Mouse (Mus musculus): ENCODE data around the gene Gm20388.
"Not testable (repeated sequence)": the region's sequence is repeated elsewhere in the genome, so short reads cannot be mapped to it uniquely, and the experiment has no call there.

The Gm20388 gene

DNA sequence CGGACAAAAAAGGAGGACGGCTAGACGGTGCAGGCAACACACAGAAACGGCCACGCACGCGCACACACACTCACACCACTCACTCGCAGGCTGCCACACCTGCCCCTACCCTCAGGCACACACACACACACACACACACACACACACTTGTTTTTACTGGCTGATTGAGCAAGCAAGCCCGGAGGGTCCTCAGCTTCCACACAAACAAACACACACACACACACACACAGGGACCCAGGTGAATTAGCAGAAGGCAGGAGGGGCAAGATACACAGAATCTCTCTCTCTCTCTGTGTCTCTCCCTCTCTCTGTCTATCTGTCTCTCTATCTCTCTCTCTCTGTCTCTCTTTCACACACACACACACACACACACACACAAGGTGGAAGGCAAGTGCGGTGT, 3664.7 kb downstream of the Gm20388 start:
- not testable (repeated sequence) for DNase-seq (ENCODE audit: low spot score)

DNA sequence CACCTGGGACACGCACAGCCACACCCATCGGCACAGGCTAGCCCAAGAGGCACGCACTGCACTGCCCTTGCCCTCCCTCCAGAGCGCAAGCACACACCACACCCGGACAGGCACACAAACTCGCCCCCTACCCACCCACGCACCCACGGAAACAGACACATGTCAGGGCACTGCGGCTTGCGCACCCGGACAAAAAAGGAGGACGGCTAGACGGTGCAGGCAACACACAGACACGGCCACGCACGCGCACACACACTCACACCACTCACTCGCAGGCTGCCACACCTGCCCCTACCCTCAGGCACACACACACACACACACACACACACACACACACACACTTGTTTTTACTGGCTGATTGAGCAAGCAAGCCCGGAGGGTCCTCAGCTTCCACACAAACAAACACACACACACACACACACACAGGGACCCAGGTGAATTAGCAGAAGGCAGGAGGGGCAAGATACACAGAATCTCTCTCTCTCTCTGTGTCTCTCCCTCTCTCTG, 3690.1 kb downstream of the Gm20388 start:
- DNase-seq (ENCODE audit: low spot score), result not testable (repeated sequence)

DNA sequence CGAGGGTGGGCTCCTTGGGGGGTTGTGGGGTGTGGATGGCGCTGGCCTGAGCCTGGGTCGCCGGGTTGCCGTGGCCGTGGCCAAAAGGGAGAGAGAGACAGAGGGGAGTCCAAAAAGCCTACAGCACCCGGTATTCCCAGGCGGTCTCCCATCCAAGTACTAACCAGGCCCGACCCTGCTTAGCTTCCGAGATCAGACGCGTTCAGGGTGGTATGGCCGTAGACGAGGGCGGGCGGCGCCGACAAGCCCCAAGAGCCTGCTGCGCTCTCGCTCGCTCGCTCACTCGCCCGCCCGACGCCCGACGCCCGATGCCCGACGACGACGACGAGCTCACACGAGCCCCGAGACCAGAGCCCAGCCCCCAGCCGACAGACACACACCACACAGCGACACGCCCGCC, 3690.8 kb downstream of the Gm20388 start:
- not testable (repeated sequence) for DNase-seq (ENCODE audit: low spot score)

DNA sequence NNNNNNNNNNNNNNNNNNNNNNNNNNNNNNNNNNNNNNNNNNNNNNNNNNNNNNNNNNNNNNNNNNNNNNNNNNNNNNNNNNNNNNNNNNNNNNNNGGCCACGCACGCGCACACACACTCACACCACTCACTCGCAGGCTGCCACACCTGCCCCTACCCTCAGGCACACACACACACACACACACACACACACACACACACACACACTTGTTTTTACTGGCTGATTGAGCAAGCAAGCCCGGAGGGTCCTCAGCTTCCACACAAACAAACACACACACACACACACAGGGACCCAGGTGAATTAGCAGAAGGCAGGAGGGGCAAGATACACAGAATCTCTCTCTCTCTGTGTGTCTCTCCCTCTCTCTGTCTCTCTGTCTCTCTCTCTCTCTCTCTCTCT, 3702.0 kb downstream of the Gm20388 start:
- DNase-seq (ENCODE audit: low spot score), result not testable (repeated sequence)

DNA sequence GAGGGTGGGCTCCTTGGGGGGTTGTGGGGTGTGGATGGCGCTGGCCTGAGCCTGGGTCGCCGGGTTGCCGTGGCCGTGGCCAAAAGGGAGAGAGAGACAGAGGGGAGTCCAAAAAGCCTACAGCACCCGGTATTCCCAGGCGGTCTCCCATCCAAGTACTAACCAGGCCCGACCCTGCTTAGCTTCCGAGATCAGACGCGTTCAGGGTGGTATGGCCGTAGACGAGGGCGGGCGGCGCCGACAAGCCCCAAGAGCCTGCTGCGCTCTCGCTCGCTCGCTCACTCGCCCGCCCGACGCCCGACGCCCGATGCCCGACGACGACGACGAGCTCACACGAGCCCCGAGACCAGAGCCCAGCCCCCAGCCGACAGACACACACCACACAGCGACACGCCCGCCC, 3712.9 kb downstream of the Gm20388 start:
- DNase-seq (ENCODE audit: low spot score), result not testable (repeated sequence)

DNA sequence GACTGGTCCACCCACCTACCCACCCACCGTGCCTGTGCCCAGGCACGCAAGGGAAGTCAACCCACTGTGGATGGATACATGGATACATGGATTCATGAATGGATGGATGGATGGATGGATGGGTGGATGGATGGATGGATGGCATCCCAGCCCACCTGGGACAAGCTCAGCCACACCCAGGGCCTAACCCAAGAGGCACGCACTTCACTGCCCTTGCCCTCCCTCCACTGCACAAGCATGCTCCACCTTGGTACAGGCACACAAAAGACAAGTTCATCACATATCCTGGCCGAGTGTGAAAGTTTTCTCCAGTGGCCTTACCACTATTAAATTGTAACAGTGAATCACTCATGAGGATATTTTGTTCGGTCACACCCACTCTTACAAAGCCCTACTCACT, 3713.6 kb downstream of the Gm20388 start:
- no peak for DNase-seq (ENCODE audit: low spot score)

DNA sequence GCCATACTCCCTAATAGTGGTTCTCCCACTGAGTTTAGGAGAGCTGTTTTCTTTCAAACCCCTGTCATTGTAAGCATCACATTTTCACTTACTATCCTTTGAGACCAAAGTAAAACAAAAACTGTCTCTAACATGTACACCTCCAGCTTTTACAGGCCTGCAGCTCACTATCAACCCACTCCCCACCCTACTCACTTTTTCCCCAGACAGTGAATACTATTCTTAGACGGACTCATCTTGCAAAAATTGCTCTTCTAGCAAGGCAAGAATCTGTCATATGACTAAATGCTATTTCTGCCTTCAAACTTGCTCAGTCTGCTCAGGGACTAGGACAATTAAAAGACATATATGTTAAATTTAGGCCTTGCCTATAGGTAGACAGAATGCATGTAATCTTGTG, 3714.1 kb downstream of the Gm20388 start:
- DNase-seq (ENCODE audit: low spot score), result no peak

DNA sequence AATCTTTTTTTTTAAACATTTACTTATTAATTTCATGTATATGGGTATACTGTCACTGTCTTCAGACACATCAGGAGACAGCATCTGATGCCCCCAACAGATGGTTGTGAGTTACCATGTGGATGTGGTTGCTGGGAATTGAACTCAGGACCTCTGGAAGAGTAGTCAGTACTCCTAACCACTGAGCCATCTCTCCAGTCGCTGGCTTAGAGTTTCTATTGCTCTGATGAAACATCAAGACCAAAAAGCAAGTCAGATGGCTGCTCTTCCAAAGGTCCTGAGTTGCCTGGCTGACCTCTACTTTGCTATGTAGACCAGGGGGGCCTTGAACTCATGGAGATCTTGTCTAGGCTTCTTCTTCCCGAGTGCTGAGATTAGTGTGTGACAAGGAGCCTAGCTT, 3715.1 kb downstream of the Gm20388 start:
- DNase-seq (ENCODE audit: low spot score), result no peak

DNA sequence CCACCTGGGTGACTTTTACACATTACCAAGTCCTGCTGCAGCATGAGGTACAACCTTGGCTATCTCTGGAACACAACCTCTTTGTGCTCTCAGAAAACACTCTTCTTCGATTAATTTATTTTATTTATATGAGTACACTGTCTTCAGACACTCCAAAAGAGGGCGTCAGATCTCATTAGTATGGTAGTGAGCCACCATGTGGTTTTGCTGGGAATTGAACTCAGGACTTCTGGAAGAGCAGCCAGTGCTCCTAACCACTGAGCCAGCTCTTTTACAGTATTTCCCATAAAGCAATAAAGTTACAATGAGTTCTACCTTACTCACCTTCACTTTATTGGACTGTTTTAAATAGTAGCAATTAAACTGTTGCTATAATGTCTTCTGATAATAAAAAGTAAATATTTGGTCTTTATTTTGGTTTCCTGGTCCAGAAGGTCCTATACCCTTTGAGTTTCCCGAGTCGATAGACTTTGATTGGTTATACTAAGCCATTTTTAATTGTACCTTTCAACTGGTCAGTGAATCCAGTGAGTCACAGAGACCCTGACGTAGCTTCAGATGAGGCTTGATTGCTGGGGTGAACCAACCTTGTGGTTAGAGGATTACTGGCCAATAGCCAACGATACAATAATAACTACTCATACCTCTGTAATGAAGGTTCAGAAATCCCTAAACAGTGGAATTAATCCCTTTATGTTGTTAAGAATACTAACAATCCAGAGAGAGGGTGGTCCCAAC, 3716.9 kb downstream of the Gm20388 start:
- DNase-seq (ENCODE audit: low spot score), result no peak

DNA sequence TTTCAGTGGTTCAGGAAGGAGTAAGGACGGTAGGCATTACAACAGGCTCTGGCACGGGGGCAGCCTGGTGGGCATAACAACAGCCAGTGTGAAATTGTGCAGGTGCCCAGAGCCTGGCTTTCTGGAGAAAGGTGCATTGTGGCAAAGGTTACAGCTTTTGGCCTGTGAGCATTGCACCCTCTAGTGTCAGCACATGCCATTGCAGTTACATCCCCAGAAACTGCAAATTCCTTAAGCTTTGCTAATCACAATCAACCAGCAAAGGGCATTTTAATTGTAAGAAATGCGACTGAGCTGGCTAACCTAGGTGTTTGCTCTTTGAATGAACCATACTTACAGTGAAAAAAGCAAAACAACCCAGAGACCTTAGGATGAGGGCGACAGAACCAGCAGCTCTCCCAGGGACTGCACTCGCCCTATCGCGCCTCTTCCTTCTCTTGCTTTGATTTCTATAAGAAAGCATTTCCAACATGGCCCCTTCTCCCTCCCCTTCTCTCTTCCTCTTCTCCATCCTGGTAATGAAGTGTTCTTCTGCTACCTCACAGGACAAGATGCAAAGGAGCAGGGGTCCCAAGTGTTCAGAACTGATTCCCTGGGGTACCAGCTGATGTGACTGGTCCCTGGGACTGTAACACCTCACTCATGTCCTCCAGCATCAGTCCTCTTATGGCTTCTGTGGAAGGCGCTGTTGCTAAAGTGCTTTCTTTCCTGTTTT, 3717.8 kb downstream of the Gm20388 start:
- peak; percentile 79 for DNase-seq (ENCODE audit: low spot score)

DNA sequence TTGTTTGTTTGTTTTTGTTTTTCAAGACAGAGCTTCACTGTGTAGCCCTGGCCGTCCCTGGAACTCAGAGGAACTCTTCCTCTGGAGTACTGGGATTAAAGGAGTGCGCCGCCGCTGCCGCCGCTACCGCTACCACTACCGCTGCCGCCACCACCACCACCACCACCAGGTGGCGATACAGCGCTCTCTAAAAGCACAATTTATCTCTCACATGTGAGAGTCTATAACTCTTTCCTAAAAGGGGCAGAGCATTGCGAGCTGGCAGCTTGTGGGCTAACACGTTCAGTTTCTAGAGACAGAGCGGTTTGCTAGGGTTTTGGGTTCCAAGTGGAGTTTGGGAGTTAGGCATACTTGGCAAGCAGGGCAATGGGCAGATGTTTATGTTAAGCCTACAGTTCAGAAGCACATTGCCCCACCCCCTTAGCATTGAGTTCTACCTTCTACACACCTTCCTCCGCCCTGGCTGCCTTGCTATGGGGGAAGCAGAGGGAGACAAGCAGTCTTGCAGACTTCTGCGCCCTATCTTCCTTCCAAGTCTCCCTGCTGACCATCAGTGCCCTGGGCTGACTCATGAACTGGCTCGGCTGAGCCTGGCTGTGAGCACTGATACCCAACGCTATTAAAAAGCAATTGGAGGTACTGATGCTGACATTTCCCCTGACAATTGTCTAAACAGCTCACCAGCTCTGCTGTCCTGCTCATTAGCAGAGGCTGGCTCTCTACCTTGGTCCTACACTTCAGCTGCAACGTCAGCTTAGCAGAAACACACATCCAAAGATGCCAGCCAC, 3718.5 kb downstream of the Gm20388 start:
- peak; percentile 96 for DNase-seq (ENCODE audit: low spot score)

DNA sequence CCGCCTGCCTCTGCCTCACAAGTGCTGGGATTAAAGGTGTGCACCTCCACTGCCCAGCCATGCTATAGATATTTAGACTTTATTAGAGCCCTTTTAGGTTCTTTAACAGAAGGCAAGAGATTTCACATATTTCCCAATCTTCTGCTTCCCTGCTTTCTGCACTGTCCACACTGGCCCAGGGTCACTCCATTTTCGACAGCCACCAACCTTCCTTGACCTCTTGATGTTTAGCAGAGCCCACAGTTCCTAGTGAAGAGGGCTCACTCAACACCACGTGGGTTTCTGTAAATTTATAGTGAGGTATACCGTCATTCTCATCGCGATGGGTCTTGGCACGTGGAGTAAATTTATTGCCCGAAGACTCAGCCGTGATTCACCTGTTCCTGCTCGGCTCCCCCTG, 3719.4 kb downstream of the Gm20388 start:
- DNase-seq (ENCODE audit: low spot score), result no peak

DNA sequence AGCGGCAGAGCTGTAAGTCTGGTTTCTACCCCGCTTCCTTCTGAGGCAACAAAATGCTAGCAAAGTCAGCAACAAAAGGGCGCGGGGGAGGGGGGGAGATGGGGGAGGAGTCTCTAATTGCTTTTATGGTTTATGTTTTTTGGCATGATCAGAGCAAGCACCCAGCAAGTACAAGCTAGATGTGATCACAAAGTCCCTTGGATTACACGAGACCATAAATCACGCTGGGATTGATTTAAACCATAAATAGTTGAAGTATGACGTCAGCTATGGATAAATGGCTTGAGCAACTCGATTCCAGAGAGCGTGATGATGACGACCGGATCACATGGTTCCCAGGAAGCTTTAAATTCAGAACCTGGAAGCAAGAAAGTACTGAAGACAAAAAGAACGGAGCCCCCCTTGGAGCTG, 3720.2 kb downstream of the Gm20388 start:
- peak; percentile 36 for DNase-seq (ENCODE audit: low spot score)

DNA sequence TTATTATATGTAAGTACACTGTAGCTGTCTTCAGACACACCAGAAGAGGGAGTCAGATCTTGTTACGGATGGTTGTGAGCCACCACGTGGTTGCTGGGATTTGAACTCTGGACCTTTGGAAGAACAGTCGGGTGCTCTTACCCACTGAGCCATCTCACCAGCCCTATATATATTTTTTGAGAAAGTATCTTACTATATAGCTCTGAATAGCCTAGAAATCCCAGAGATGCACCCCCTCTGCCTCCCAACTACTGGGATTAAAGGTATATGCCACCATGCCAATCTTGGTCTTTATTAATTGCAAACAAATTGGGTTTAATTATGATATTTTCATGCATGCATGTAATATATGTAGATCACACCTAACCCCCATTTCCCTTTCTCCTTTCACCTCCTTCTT, 3721.1 kb downstream of the Gm20388 start:
- not testable (repeated sequence) for DNase-seq (ENCODE audit: low spot score)

DNA sequence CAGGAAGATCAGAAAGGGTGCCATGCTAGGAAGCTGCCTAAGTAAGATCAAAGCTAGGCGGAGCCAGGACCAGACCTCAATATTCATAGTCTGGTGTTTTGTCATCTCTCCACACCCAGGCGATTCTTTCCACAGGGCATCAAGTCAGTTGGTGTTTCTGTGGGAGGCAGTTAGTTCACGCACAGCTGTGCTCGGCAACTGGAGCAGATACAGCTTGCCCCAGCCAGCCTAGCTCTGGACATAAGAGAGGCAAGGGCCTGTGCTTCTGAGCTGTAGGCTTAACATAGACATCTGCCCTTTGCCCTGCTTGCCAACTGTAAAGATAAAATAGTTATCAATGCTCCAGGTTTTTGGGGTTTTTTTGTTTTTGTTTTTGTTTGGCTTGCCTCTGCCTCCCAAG, 3721.6 kb downstream of the Gm20388 start:
- no peak for DNase-seq (ENCODE audit: low spot score)

DNA sequence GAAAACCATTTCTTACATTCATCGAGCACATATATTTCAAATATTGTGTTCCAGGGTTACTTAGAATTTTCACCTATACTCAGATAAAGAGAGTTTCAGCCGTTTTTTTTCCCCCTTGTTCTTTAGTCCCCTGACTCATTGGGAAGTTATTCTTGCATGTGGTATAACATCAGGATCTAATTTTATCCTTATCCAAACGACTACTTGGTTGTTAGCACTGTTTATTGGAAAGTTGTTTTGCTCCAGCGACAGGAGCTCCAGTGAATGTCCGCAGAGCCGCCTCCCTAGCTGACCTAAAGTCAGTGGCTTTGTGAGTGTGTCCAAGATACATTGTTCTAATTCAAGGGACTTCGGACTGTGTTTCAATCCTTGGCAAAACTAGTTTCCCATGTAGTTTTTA, 3723.2 kb downstream of the Gm20388 start:
- DNase-seq (ENCODE audit: low spot score), result no peak

DNA sequence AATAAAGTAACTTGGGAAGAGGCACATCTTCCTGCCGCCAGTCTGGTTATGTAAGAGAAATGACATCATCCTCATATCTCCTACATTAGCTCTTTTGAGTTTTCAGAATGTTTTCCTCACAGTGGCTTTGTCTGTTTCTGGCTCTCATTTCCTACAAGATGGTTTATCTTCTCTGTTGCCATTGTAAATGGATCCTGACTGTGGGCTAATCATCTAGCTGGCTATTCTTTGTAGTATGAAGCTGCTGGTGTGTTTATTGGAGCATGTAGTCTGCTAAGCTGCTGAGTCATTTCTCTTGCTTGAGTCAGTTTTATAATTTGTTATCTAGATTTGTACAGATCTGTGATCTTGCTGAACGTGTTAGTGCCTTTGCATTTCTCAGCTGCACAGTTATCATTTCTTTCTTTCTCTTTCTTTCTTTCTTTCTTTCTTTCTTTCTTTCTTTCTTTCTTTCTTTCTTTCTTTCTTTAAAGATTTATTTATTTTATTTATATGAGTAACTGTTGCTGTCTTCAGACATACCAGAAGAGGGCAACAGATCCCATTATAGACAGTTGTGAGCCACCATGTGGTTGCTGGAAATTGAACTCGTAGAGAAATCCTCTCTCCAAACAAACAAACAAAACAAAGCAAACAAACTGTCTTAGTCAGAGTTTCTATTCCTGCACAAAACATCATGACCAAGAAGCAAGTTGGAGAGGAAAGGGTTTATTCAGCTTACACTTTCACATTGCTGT, 3723.9 kb downstream of the Gm20388 start:
- DNase-seq (ENCODE audit: low spot score), result no peak

DNA sequence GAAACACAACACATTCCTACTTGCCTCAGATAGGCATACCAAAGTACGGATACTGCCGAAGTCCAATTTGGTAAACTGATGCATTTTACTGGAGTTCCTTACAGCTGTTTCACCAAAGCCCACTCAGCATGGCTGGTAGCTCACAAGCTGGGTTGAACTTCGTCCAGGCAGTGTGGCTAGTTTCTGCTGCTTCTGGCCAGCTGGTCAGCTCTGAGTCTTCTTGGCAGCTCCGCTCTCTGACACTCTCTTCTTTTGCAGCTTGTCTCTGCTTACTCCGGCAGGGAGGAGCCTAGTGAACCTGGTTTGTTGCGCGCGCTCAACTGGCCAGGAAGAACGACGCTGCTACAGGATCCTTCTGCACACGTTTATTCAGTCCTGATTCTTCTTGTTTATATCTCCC, 3725.0 kb downstream of the Gm20388 start:
- no peak for DNase-seq (ENCODE audit: low spot score)

DNA sequence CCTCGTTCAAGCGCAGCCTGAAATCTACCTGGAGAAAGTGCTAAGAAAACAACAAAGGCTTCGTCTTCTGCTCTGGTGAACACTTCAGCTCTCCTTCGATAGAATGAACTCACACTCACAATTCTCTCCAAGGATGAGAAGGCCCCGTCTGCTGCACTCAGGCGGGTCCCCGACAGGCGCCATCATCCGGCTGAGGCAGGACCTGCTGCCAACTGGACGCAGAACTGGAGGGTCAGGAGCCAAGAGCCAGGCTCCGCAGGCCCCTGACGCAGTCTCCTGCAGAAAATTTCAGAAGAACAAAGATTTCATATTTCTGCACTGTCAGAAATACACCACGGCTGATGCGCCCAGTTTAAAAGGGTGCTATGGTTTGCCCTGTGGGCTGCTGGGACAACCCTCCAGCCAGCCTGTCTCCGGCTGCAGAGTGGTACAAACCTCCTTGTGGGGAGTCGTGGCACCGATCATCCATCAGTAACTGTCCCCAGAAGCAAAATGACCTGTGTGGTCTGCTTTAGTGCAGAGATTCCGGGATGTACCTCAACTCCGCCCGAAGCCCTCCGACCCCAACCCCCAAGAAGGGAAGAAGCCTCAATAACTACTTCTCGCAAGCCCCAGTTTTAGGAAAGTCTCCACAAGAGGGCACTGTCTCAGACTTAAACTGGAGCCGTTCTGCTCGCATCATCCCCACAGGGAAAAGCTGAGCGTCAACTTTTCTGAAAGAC, 3732.8 kb downstream of the Gm20388 start:
- DNase-seq (ENCODE audit: low spot score), result peak; percentile 86

DNA sequence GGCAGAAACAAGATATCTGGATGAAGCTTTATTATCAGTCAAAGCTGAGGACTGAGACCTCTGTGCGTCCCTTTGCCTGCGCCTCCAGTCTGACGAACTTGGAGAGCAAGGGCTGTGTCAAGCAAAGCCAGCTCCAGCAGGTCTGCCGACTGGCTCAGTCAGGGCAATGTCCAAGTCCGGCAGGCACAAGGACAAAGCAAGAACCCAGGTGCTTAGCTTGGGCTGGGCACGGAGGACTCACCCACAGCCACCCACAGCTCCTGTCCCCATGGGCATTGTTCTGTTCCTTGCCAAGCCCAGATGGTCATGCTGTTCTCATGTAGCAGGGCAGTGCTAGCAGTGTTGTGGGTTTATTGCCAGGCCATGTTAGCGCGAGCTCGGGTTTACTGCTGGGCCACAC, 3734.6 kb downstream of the Gm20388 start:
- DNase-seq (ENCODE audit: low spot score), result no peak
